Mouse (Mus musculus) activated CD4-positive, CD25-positive, alpha-beta regulatory T cell, adult 4 months (primary cell): ENCODE results near the gene Guk1. TPM values are rescaled to one million over a fixed set of nuclear protein-coding genes. Genes with fewer than 3 reads are reported as not detected.
"Not testable (repeated sequence)": the region's sequence is repeated elsewhere in the genome, so short reads cannot be mapped to it uniquely, and the experiment has no call there.

Experiments used
- ATAC-seq: one replicate; pipeline ENCODE4 v1.8.0; 2017
- polyA plus RNA-seq, 2 experiments: library from polyadenylated mRNA; unstranded; fragments of 100-300 nt; shearing (Covaris generic); gene quantifications; one replicate each; pipeline ENCODE4 v1.2.1; 2017

Gene Guk1
- 10 to 100 TPM; 60.2 to 63.5 TPM for polyA plus RNA-seq

- no peak for ATAC-seq
Observed at GRCm38 (mm10) chr11:59192059-59192386, at the start of gene Guk1. Guk1 (minus strand) TSS chr11:59192212.

GRCm38 (mm10) chr11:59239796-59240195, 47.8 kb upstream of the Guk1 start:
- no peak for ATAC-seq

GRCm38 (mm10) chr11:59239428-59239785, 47.4 kb upstream of the Guk1 start:
- ATAC-seq: no peak

GRCm38 (mm10) chr11:59238525-59239427, 46.8 kb upstream of the Guk1 start:
- no peak for ATAC-seq

- ATAC-seq: no peak
Observed at GRCm38 (mm10) chr11:59232797-59233196, 40.8 kb upstream of the Guk1 start.

GRCm38 (mm10) chr11:59230144-59230760, 38.2 kb upstream of the Guk1 start:
- no peak for ATAC-seq

GRCm38 (mm10) chr11:59228122-59228953, 36.3 kb upstream of the Guk1 start, which contains the start of gene Arf1:
Arf1 (minus strand) TSS chr11:59228270.
- peak; percentile 81 for ATAC-seq

GRCm38 (mm10) chr11:59227604-59228121, 35.7 kb upstream of the Guk1 start:
- ATAC-seq: peak; percentile 19

- ATAC-seq: no peak
Observed at GRCm38 (mm10) chr11:59226787-59227603, 35.0 kb upstream of the Guk1 start.

- ATAC-seq: no peak
Observed at GRCm38 (mm10) chr11:59226251-59226650, 34.2 kb upstream of the Guk1 start.

- ATAC-seq: no peak
Observed at GRCm38 (mm10) chr11:59225167-59225566, 33.2 kb upstream of the Guk1 start.

- peak; percentile 15 for ATAC-seq
Observed at GRCm38 (mm10) chr11:59224470-59224869, 32.5 kb upstream of the Guk1 start.

- ATAC-seq: no peak
Observed at GRCm38 (mm10) chr11:59224025-59224424, 32.0 kb upstream of the Guk1 start.

- ATAC-seq: no peak
Observed at GRCm38 (mm10) chr11:59222306-59222705, 30.3 kb upstream of the Guk1 start.

- ATAC-seq: no peak
Observed at GRCm38 (mm10) chr11:59221604-59222003, 29.6 kb upstream of the Guk1 start.

GRCm38 (mm10) chr11:59219064-59219463, 27.1 kb upstream of the Guk1 start:
- ATAC-seq: peak; percentile 34

- ATAC-seq: no peak
Observed at GRCm38 (mm10) chr11:59218389-59218998, 26.5 kb upstream of the Guk1 start.

- no peak for ATAC-seq
Observed at GRCm38 (mm10) chr11:59216955-59217354, 24.9 kb upstream of the Guk1 start.

GRCm38 (mm10) chr11:59212892-59213494, 21.0 kb upstream of the Guk1 start:
- no peak for ATAC-seq

GRCm38 (mm10) chr11:59212320-59212719, 20.3 kb upstream of the Guk1 start:
- ATAC-seq: peak; percentile 73

- ATAC-seq: not testable (repeated sequence)
Observed at GRCm38 (mm10) chr11:59211561-59211960, 19.5 kb upstream of the Guk1 start.
